Mouse (Mus musculus): ENCODE results near the gene Traip. TPM values are rescaled to one million over a fixed set of nuclear protein-coding genes. Genes with fewer than 3 reads are reported as not detected.

The Traip gene
- polyA plus RNA-seq, 1 experiment from 2014 or later: 38.8 TPM

Other genes with a start within 250 kb of the Traip start
- 13.2 and 21.4 TPM in 2 replicates for gene Sema3f, start 239.7 kb upstream of the Traip start, polyA plus RNA-seq (2016; fragmentation: Nextera tagmentation; extraction: Ambion mirVana)
- gene Rbm5, start 179.1 kb upstream of the Traip start, polyA plus RNA-seq (2016; fragmentation: Nextera tagmentation; extraction: Ambion mirVana): 200 and 206 TPM in 2 replicates
- gene Rbm6, start 76.9 kb upstream of the Traip start, polyA plus RNA-seq (2016; fragmentation: Nextera tagmentation; extraction: Ambion mirVana): 114 and 116 TPM in 2 replicates
- 12.2 and 12.7 TPM in 2 replicates for gene Mon1a, start 62.0 kb upstream of the Traip start, polyA plus RNA-seq (2016; fragmentation: Nextera tagmentation; extraction: Ambion mirVana)
- gene Mst1r, start 43.3 kb upstream of the Traip start, polyA plus RNA-seq (2016; fragmentation: Nextera tagmentation; extraction: Ambion mirVana): 0.65 and 1.1 TPM in 2 replicates
- gene Actl11, start 21.7 kb upstream of the Traip start, polyA plus RNA-seq (2016; fragmentation: Nextera tagmentation; extraction: Ambion mirVana): not detected in 2 replicates
- gene Camkv, start 14.5 kb upstream of the Traip start, polyA plus RNA-seq (2016; fragmentation: Nextera tagmentation; extraction: Ambion mirVana): 7.6 and 7.9 TPM in 2 replicates
- 10.3 and 11.9 TPM in 2 replicates for gene Uba7, start 25.4 kb downstream of the Traip start, polyA plus RNA-seq (2016; fragmentation: Nextera tagmentation; extraction: Ambion mirVana)
- gene Gm20661, start 32.9 kb downstream of the Traip start, polyA plus RNA-seq (2016; fragmentation: Nextera tagmentation; extraction: Ambion mirVana): 2.9 and 4.4 TPM in 2 replicates
- gene Inka1, start 35.7 kb downstream of the Traip start, polyA plus RNA-seq (2016; fragmentation: Nextera tagmentation; extraction: Ambion mirVana): 99.3 and 112 TPM in 2 replicates
- gene Cdhr4, start 42.4 kb downstream of the Traip start, polyA plus RNA-seq (2016; fragmentation: Nextera tagmentation; extraction: Ambion mirVana): 4.6 and 6.5 TPM in 2 replicates
- 0.41 and 0.52 TPM in 2 replicates for gene Gm20662, start 46.2 kb downstream of the Traip start, polyA plus RNA-seq (2016; fragmentation: Nextera tagmentation; extraction: Ambion mirVana)
- 57.1 and 57.3 TPM in 2 replicates for gene Ip6k1, start 52.4 kb downstream of the Traip start, polyA plus RNA-seq (2016; fragmentation: Nextera tagmentation; extraction: Ambion mirVana)
- gene Gmppb, start 99.1 kb downstream of the Traip start, polyA plus RNA-seq (2016; fragmentation: Nextera tagmentation; extraction: Ambion mirVana): 23.3 and 26.1 TPM in 2 replicates
- gene Amigo3, start 103.0 kb downstream of the Traip start, polyA plus RNA-seq (2016; fragmentation: Nextera tagmentation; extraction: Ambion mirVana): 2.7 and 2.8 TPM in 2 replicates
- 0.43 and 0.69 TPM in 2 replicates for gene Mst1, start 130.3 kb downstream of the Traip start, polyA plus RNA-seq (2016; fragmentation: Nextera tagmentation; extraction: Ambion mirVana)
- 32.7 and 34.1 TPM in 2 replicates for gene Rnf123, start 133.2 kb downstream of the Traip start, polyA plus RNA-seq (2016; fragmentation: Nextera tagmentation; extraction: Ambion mirVana)
- gene Apeh, start 144.5 kb downstream of the Traip start, polyA plus RNA-seq (2016; fragmentation: Nextera tagmentation; extraction: Ambion mirVana): 68.3 and 72.8 TPM in 2 replicates
- 1.4 and 1.7 TPM in 2 replicates for gene Bsn, start 240.2 kb downstream of the Traip start, polyA plus RNA-seq (2016; fragmentation: Nextera tagmentation; extraction: Ambion mirVana)